ENCODE assay signal across 10 mouse cellular contexts in genomic region chr10:117145546-117146265, GRCm38 (mm10). TPM values are rescaled to one million over a fixed set of nuclear protein-coding genes. Genes with fewer than 3 reads are reported as not detected.
DNase-seq lines count a peak whose midpoint lies in the region; ATAC-seq and TF ChIP-seq lines count a peak whose summit lies in the region.
"Had no signal": no experiment of that assay in that cellular context is flagged by ENCODE, and none has a peak within 500 bp of the region (broad histone marks: within the 10 kb centered on the region; RNA-seq: fewer than 3 reads in every experiment).

No protein-coding gene starts in this region.

- H3K9me3 ChIP-seq in lung, postnatal 0 days (ENCODE audit: low read length), result no peaks in the 10 kb centered on the region
- no peaks in the 10 kb centered on the region for H3K9me3 ChIP-seq in midbrain, postnatal 0 days (ENCODE audit: low read length)
- H3K9me3 ChIP-seq: forebrain, embryonic 10.5 days; hindbrain, embryonic 12.5 days had no signal

- H3K36me3 ChIP-seq in lung, postnatal 0 days (ENCODE audit: insufficient read depth, low read length), result no peaks in the 10 kb centered on the region
- no peaks in the 10 kb centered on the region for H3K36me3 ChIP-seq in midbrain, postnatal 0 days (ENCODE audit: insufficient read depth, low read length)
- H3K36me3 ChIP-seq: forebrain, embryonic 10.5 days; hindbrain, embryonic 12.5 days had no signal

- H3K4me1 ChIP-seq in lung, postnatal 0 days (ENCODE audit: insufficient read depth, low read depth, low read length), result peaks cover 18% of the 10 kb centered on the region
- H3K4me1 ChIP-seq in midbrain, postnatal 0 days (ENCODE audit: insufficient read depth, low read length), result no peaks in the 10 kb centered on the region

- intact Hi-C loops in heart, postnatal 25 days (cut with DNase I), result loop anchor here (5.0 kb wide), 2 partner anchors 38 to 193 kb away; partner anchors contain the start of gene Rab3ip

- H3K4me2 ChIP-seq in lung, postnatal 0 days (replicated peaks; ENCODE audit: low read depth, low read length), result peak overlapping the region; percentile 59
- H3K4me2 ChIP-seq in midbrain, postnatal 0 days (ENCODE audit: low read depth, low read length, poor library complexity, severe bottlenecking), result no peak overlapping the region

- peak; percentile 86 for TF ChIP-seq EP300 in lung, postnatal 0 days (IDR thresholded peaks at IDR 0.05)

- no peaks in the 10 kb centered on the region for H3K27me3 ChIP-seq in lung, postnatal 0 days (replicated peaks; ENCODE audit: insufficient read depth, low read length)
- H3K27me3 ChIP-seq in midbrain, postnatal 0 days (ENCODE audit: insufficient read depth, low read length), result no peaks in the 10 kb centered on the region

- peak; percentile 78 for DNase-seq in heart, adult 11 months
- no peak for DNase-seq in heart, postnatal 25 days (ENCODE audit: low spot score)
- DNase-seq in A20 (ENCODE audit: low read depth, low spot score) (peak; percentile 61), MN1 (ENCODE audit: low spot score) (no peak)
- peak; percentile 87 for DNase-seq in lung, postnatal 0 days (ENCODE audit: low spot score)
- no peak for DNase-seq in midbrain, postnatal 0 days (ENCODE audit: low spot score)
- no peak for DNase-seq in right cerebral cortex, postnatal 36 days (ENCODE audit: low spot score in 2 of 2)

- peak overlapping the region; percentile 79 for H3K27ac ChIP-seq in lung, postnatal 0 days (ENCODE audit: low read length)
- no peak overlapping the region for H3K27ac ChIP-seq in midbrain, postnatal 0 days (ENCODE audit: low read depth, low read length)
- H3K27ac ChIP-seq: forebrain, embryonic 10.5 days; hindbrain, embryonic 12.5 days had no signal

- H3K9ac ChIP-seq in lung, postnatal 0 days (replicated peaks; ENCODE audit: low read depth), result no peak overlapping the region
- no peak overlapping the region for H3K9ac ChIP-seq in midbrain, postnatal 0 days (replicated peaks; ENCODE audit: low read length, poor library complexity, severe bottlenecking)
- H3K9ac ChIP-seq: hindbrain, embryonic 12.5 days had no signal

- peak overlapping the region; percentile 26 for H3K4me3 ChIP-seq in lung, postnatal 0 days (ENCODE audit: low read depth, low read length)
- H3K4me3 ChIP-seq in midbrain, postnatal 0 days (ENCODE audit: low read depth, low read length), result no peak overlapping the region
- H3K4me3 ChIP-seq: hindbrain, embryonic 12.5 days had no signal

- 26% methylated on average over 8 of the region's 8 CpGs for WGBS in lung, postnatal 0 days
- 81% methylated on average over 8 of the region's 8 CpGs for WGBS in midbrain, postnatal 0 days

- ATAC-seq in granulocyte monocyte progenitor cell, adult 5-6 weeks (replicated peaks; ENCODE audit: poor library complexity, severe bottlenecking), result peak; percentile 13
- peak; percentile 66 for ATAC-seq in lung, postnatal 0 days
- ATAC-seq in midbrain, postnatal 0 days (ENCODE audit: low FRiP score), result no peak

- no peak for TF ChIP-seq CTCF in lung, postnatal 0 days (IDR thresholded peaks at IDR 0.05)
- TF ChIP-seq CTCF in midbrain, postnatal 0 days (IDR thresholded peaks at IDR 0.05), result no peak

RNA-seq across cellular contexts. Expression of gene Frs2, which starts 2.6 kb away (rescaled TPM):
- 10 to 100 TPM; 16.3 to 17.1 TPM for total RNA-seq in heart, postnatal 25 days (2021)
- 32.6 and 36.4 TPM in 2 replicates for total RNA-seq in granulocyte monocyte progenitor cell, adult 5-6 weeks (2014; fragmentation: Nextera tagmentation)
- total RNA-seq in granulocyte monocyte progenitor cell, adult 5-6 weeks (2017), result 12.1 and 12.9 TPM in 2 replicates
- polyA plus RNA-seq in lung, postnatal 0 days (2015; fragmentation: Nextera tagmentation; extraction: Ambion mirVana), result 18.8 and 21.9 TPM in 2 replicates
- total RNA-seq in midbrain, postnatal 0 days (2014; rRNA removed), result 20.3 and 23.4 TPM in 2 replicates
- polyA plus RNA-seq in midbrain, postnatal 0 days (2015; fragmentation: Nextera tagmentation; extraction: Ambion mirVana), result 15.2 and 17.3 TPM in 2 replicates

Comparison
In these comparisons a context has a peak if more than half of its experiments do, and no peak if none do; other contexts are left out.
1. DNase-seq: peak in heart, adult 11 months (single experiment), A20 (single experiment) and lung, postnatal 0 days (single experiment); none in heart, postnatal 25 days (single experiment), midbrain, postnatal 0 days (single experiment), right cerebral cortex, postnatal 36 days (0 of 2) and MN1 (single experiment).